Mouse (Mus musculus) neural tube, embryonic 14.5 days (tissue): ENCODE results near the gene Dlgap1. TPM values are rescaled to one million over a fixed set of nuclear protein-coding genes. Genes with fewer than 3 reads are reported as not detected.

Source experiments
- ATAC-seq: fragments of 200-750 bp; cut with Nextera tagmentation; 2 replicates; pipeline ENCODE4 v1.8.0; 2017; ENCODE audit warnings: low read depth, mild to moderate bottlenecking, moderate TSS enrichment, moderate library complexity
- H3K27ac ChIP-seq: fragments of 300-500 bp; sonication (generic); 2 replicates; pipeline ENCODE4 v1.5.1; 2014; ENCODE audit warnings: low read depth, mild to moderate bottlenecking, control low read depth, low read length, moderate library complexity, mixed read lengths
- H3K27me3 ChIP-seq: fragments of 300-500 bp; sonication (generic); 2 replicates; pipeline ENCODE4 v1.6.1; 2014; ENCODE audit warnings: low read length; ENCODE audit not compliant: control insufficient read depth, insufficient read depth
- H3K36me3 ChIP-seq: fragments of 300-500 bp; sonication (generic); 2 replicates; pipeline ENCODE4 v1.6.1; 2014; ENCODE audit warnings: low read length, mixed read lengths; ENCODE audit not compliant: control insufficient read depth, insufficient read depth
- H3K4me1 ChIP-seq: fragments of 300-500 bp; sonication (generic); 2 replicates; pipeline ENCODE4 v1.6.1; 2014; ENCODE audit warnings: low read length; ENCODE audit not compliant: control insufficient read depth, insufficient read depth
- H3K4me2 ChIP-seq: fragments of 300-500 bp; sonication (generic); 2 replicates; pipeline ENCODE4 v1.6.1; 2014; ENCODE audit warnings: mild to moderate bottlenecking, low read depth, low read length, control low read depth
- H3K4me3 ChIP-seq: fragments of 300-500 bp; sonication (generic); 2 replicates; pipeline ENCODE4 v1.5.1; 2014; ENCODE audit warnings: low read depth, low read length, control low read depth, mixed read lengths
- H3K9ac ChIP-seq: fragments of 300-500 bp; sonication (generic); replicated peaks from 2 replicates; pipeline ENCODE4 v1.6.1; 2014; ENCODE audit warnings: low read depth, mild to moderate bottlenecking, control low read depth, low read length, mixed read lengths
- H3K9me3 ChIP-seq: fragments of 300-500 bp; sonication (generic); 2 replicates; pipeline ENCODE4 v1.6.1; 2016; ENCODE audit warnings: low read length; ENCODE audit not compliant: control insufficient read depth
- WGBS: fragments of 180-500 bp; shearing (Covaris S2); extraction: QIAGEN DNeasy Blood & Tissue Kit; methylation state at CpG from one replicate; pipeline ENCODE4 v1.1.7; 2014; 5-methylcytosine and 5-hydroxymethylcytosine counted together
- polyA plus RNA-seq: library from polyadenylated mRNA; unstranded; fragments of >200 nt; fragmentation: Nextera tagmentation; extraction: Ambion mirVana; gene quantifications from 2 replicates; pipeline ENCODE4 v1.2.1, GENCODE M21; 2014

Dlgap1 gene
- polyA plus RNA-seq, 1 experiment from 2014 or later = 51.0 TPM

- H3K4me1 ChIP-seq = no peaks in the 10 kb centered on the region
- H3K9ac ChIP-seq = no peak overlapping the region
- H3K27me3 ChIP-seq = no peaks in the 10 kb centered on the region
- no peak for ATAC-seq
- no peak overlapping the region for H3K4me3 ChIP-seq
- H3K4me2 ChIP-seq = no peak overlapping the region
- no peaks in the 10 kb centered on the region for H3K36me3 ChIP-seq
- 94% methylated on average over 4 of the region's 4 CpGs for WGBS
- no peaks in the 10 kb centered on the region for H3K9me3 ChIP-seq
- no peak overlapping the region for H3K27ac ChIP-seq
Measured at GRCm38 (mm10) chr17:70088220-70088619, 119.3 kb downstream of the Dlgap1 start.

GRCm38 (mm10) chr17:70090737-70091136 is 121.9 kb downstream of the Dlgap1 start:
- Histone ChIP-seq H3K27me3 (no peaks in the 10 kb centered on the region), H3K9ac (no peak overlapping the region), H3K4me1 (no peaks in the 10 kb centered on the region), H3K9me3 (no peaks in the 10 kb centered on the region), H3K36me3 (no peaks in the 10 kb centered on the region), H3K27ac (no peak overlapping the region), H3K4me3 (no peak overlapping the region), H3K4me2 (no peak overlapping the region)
- no peak for ATAC-seq
- 90% methylated on average over 2 of the region's 2 CpGs for WGBS

- no peak for ATAC-seq
- no peak overlapping the region for H3K9ac ChIP-seq
- H3K27ac ChIP-seq = no peak overlapping the region
- H3K36me3 ChIP-seq = no peaks in the 10 kb centered on the region
- no peaks in the 10 kb centered on the region for H3K9me3 ChIP-seq
- WGBS = 89% methylated on average over 2 of the region's 2 CpGs
- no peak overlapping the region for H3K4me3 ChIP-seq
- H3K4me2 ChIP-seq = no peak overlapping the region
- H3K4me1 ChIP-seq = no peaks in the 10 kb centered on the region
- no peaks in the 10 kb centered on the region for H3K27me3 ChIP-seq
Measured at GRCm38 (mm10) chr17:70129151-70129550, 160.3 kb downstream of the Dlgap1 start.

- H3K36me3 ChIP-seq = no peaks in the 10 kb centered on the region
- 91% methylated on average over 2 of the region's 2 CpGs for WGBS
Measured at GRCm38 (mm10) chr17:70169831-70170230, 201.0 kb downstream of the Dlgap1 start.

GRCm38 (mm10) chr17:70172500-70173036 is 203.7 kb downstream of the Dlgap1 start:
- Histone ChIP-seq H3K27me3 (no peaks in the 10 kb centered on the region), H3K4me1 (no peaks in the 10 kb centered on the region), H3K4me3 (no peak overlapping the region), H3K4me2 (no peak overlapping the region), H3K9me3 (no peaks in the 10 kb centered on the region), H3K9ac (no peak overlapping the region), H3K36me3 (no peaks in the 10 kb centered on the region), H3K27ac (no peak overlapping the region)
- ATAC-seq = peak; percentile 34; the same call in 1 of the 2 replicates
- WGBS = 66% methylated on average over 9 of the region's 9 CpGs

More at GRCm38 (mm10) chr17:70169831-70170230, 201.0 kb downstream of the Dlgap1 start:
- Histone ChIP-seq H3K4me3 (no peak overlapping the region), H3K27ac (no peak overlapping the region), H3K27me3 (no peaks in the 10 kb centered on the region), H3K4me2 (no peak overlapping the region), H3K9ac (no peak overlapping the region), H3K4me1 (no peaks in the 10 kb centered on the region), H3K9me3 (no peaks in the 10 kb centered on the region)
- ATAC-seq = no peak

- 88% methylated on average over 6 of the region's 6 CpGs for WGBS
- Histone ChIP-seq H3K36me3 (no peaks in the 10 kb centered on the region), H3K4me2 (no peak overlapping the region), H3K4me1 (no peaks in the 10 kb centered on the region), H3K9ac (no peak overlapping the region), H3K9me3 (no peaks in the 10 kb centered on the region), H3K4me3 (no peak overlapping the region), H3K27ac (no peak overlapping the region), H3K27me3 (no peaks in the 10 kb centered on the region)
- ATAC-seq = no peak
Measured at GRCm38 (mm10) chr17:70173916-70174315, 205.0 kb downstream of the Dlgap1 start.

- Histone ChIP-seq H3K4me2 (no peak overlapping the region), H3K9ac (no peak overlapping the region), H3K4me1 (no peaks in the 10 kb centered on the region), H3K27me3 (no peaks in the 10 kb centered on the region), H3K4me3 (no peak overlapping the region), H3K9me3 (no peaks in the 10 kb centered on the region), H3K36me3 (no peaks in the 10 kb centered on the region), H3K27ac (no peak overlapping the region)
- WGBS = 89% methylated on average over 6 of the region's 6 CpGs
- no peak for ATAC-seq
Measured at GRCm38 (mm10) chr17:70191228-70191627, 222.4 kb downstream of the Dlgap1 start.

- 73% methylated on average over 3 of the region's 3 CpGs for WGBS
- no peak for ATAC-seq
- H3K9me3 ChIP-seq = no peaks in the 10 kb centered on the region
- H3K4me2 ChIP-seq = no peak overlapping the region
- H3K9ac ChIP-seq = no peak overlapping the region
- H3K4me3 ChIP-seq = no peak overlapping the region
- H3K27ac ChIP-seq = no peak overlapping the region
- H3K4me1 ChIP-seq = no peaks in the 10 kb centered on the region
- no peaks in the 10 kb centered on the region for H3K27me3 ChIP-seq
- H3K36me3 ChIP-seq = no peaks in the 10 kb centered on the region
Measured at GRCm38 (mm10) chr17:70222891-70223290, 254.0 kb downstream of the Dlgap1 start.

GRCm38 (mm10) chr17:70247342-70247741 is 278.5 kb downstream of the Dlgap1 start:
- H3K27ac ChIP-seq = no peak overlapping the region
- no peak for ATAC-seq
- WGBS = 81% methylated on average over 7 of the region's 7 CpGs

More at GRCm38 (mm10) chr17:70247342-70247741, 278.5 kb downstream of the Dlgap1 start:
- H3K9ac ChIP-seq = no peak overlapping the region
- no peaks in the 10 kb centered on the region for H3K4me1 ChIP-seq
- H3K4me2 ChIP-seq = no peak overlapping the region
- H3K4me3 ChIP-seq = no peak overlapping the region
- H3K27me3 ChIP-seq = no peaks in the 10 kb centered on the region
- H3K36me3 ChIP-seq = no peaks in the 10 kb centered on the region
- no peaks in the 10 kb centered on the region for H3K9me3 ChIP-seq
